Mouse (Mus musculus): Measurements from ENCODE around the gene Ankrd60.

DNA sequence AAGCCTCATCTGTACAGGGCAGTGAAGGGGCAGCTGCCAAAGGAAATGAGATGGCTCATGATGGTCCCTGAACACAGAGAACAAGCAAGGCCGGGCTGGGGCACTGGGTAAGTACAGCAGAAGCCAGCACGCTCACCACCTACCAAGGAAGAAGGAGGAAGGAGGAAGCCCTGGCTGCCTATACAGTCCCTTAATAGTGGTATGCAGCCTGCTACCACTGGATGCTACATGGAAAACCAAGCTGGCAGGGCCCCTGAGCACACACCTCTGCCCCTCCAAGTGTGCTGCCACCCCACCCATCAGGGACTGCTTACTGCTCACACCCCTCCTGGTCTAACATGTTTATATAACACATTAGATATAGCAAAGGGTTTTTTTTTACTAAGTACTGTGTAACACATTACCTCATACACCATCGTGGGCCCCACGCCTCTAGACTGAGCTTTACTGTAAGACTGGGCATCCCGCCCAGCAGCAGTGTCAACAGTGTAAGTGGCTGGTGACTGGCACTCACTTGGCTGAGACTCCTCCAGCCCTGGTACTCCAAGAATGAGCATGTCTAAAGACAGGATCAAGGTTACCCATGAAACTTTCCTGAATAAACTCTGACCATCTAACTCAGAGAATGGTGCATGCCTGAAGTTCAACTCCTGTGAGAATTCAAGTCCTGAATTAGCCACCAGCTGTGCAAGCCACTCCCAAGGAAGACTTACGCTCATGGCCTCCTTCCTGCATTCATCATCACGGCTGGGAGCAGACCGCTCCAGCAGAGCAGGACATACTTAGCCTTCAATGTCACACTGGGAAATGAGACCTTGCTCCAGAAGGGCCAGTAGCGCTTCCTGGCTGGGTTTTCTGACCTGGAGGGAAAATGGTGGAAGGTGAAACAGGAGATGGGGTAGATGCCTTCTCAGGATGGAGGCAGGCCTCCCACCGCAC is 30.1 kb upstream of the Ankrd60 start:
- TF ChIP-seq CTCF (IDR thresholded peaks at IDR 0.05; ENCODE audit: low read depth, low read length), result no peak
- no peak for TF ChIP-seq POLR2A (IDR thresholded peaks at IDR 0.05; ENCODE audit: extremely low read depth, insufficient read depth, low read length)
